Mouse (Mus musculus): ENCODE results near the gene Dab1. TPM values are rescaled to one million over a fixed set of nuclear protein-coding genes. Genes with fewer than 3 reads are reported as not detected.

Dab1 gene
- polyA plus RNA-seq, 1 experiment from 2014 or later: 195 TPM

GRCm38 (mm10) chr4:104746500-104746899 lies 1127.3 kb downstream of the Dab1 start:
- Histone ChIP-seq H3K9me3 (ENCODE audit: control insufficient read depth, low read length) (no peaks in the 10 kb centered on the region), H3K9ac (replicated peaks; ENCODE audit: low read depth, low read length) (no peak overlapping the region), H3K4me1 (replicated peaks; ENCODE audit: control insufficient read depth, insufficient read depth, low read length) (peaks cover 6% of the 10 kb centered on the region), H3K27ac (ENCODE audit: low read length) (no peak overlapping the region), H3K36me3 (ENCODE audit: control insufficient read depth, insufficient read depth) (peaks cover 3% of the 10 kb centered on the region; the same call in 1 of the 2 replicates), H3K4me2 (ENCODE audit: low read length) (no peak overlapping the region), H3K27me3 (replicated peaks; ENCODE audit: control insufficient read depth, insufficient read depth, low read length) (no peaks in the 10 kb centered on the region), H3K4me3 (replicated peaks; ENCODE audit: low read length) (no peak overlapping the region)
- ATAC-seq: no peak; the same call in 1 of the 2 replicates
- WGBS: 47% methylated on average over 6 of the region's 6 CpGs

DNA sequence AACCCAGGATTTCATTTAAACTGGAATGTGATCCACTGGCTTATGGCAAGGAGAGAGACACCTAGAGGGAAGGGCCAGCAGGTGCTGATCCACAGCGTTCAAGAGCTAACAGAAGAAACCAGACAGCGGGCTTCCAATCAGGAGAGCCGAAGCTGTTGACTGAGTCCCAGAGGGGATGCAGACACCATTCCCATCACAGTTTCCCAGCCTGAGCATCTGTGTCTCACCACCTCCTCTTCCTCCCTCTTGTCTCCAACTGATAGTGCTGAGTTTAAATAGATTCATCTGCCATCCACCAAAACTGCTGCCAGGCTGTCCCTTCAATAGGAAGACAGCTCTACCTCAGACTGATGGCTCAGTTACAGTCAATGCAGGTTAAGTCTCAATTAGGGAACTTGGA lies 1134.9 kb downstream of the Dab1 start:
- Histone ChIP-seq H3K4me1 (replicated peaks; ENCODE audit: control insufficient read depth, insufficient read depth, low read length) (no peaks in the 10 kb centered on the region), H3K4me3 (replicated peaks; ENCODE audit: low read length) (no peak overlapping the region), H3K27me3 (replicated peaks; ENCODE audit: control insufficient read depth, insufficient read depth, low read length) (no peaks in the 10 kb centered on the region), H3K4me2 (ENCODE audit: low read length) (no peak overlapping the region), H3K9ac (replicated peaks; ENCODE audit: low read depth, low read length) (no peak overlapping the region), H3K9me3 (ENCODE audit: control insufficient read depth, low read length) (no peaks in the 10 kb centered on the region), H3K36me3 (ENCODE audit: control insufficient read depth, insufficient read depth) (no peaks in the 10 kb centered on the region), H3K27ac (ENCODE audit: low read length) (no peak overlapping the region)
- ATAC-seq: no peak
- WGBS: 71% methylated on average over 3 of the region's 3 CpGs

DNA sequence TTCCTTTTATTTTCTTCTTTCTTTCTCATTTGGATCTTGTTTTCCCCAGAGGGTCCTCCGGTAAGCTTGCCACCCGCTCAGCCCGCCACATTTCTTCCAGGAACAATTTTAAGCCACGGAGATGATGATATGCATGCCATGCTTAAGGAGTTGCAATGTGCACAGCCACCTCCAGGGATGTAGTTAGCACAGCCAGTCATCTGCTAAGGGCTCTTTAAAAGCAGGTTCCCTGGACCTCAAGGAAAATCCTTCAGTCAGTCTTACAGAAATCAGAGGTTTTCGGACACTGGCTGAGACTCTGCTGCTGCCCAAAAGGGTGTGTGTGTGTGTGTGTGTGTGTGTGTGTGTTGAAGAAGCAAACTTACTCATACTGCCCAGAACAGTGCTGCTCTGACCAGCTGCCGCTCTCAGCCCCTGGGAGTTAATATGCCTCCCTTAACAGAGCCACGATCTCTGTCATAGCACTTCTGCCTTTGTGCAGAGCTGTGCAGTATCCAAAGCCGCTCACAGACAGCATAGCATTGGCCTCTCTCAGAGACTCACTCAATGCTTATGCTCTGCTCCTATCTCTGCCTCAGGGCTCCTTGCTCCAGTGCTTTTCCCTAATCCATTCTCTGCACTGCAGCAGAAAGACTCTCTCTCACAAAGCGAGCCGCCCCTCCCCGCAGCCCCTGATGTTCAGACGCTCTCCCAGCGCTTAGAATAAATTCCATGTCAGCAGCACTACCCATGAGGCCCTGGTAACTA lies 1141.9 kb downstream of the Dab1 start:
- WGBS: 47% methylated on average over 13 of the region's 13 CpGs
- no peak overlapping the region for H3K4me2 ChIP-seq (ENCODE audit: low read length)
- H3K36me3 ChIP-seq (ENCODE audit: control insufficient read depth, insufficient read depth): no peaks in the 10 kb centered on the region
- H3K9ac ChIP-seq (replicated peaks; ENCODE audit: low read depth, low read length): no peak overlapping the region; the same call in 1 of the 2 replicates
- peak; percentile 76 for ATAC-seq
- H3K27ac ChIP-seq (ENCODE audit: low read length): no peak overlapping the region
- H3K9me3 ChIP-seq (ENCODE audit: control insufficient read depth, low read length): no peaks in the 10 kb centered on the region
- H3K27me3 ChIP-seq (replicated peaks; ENCODE audit: control insufficient read depth, insufficient read depth, low read length): no peaks in the 10 kb centered on the region
- peaks cover 7% of the 10 kb centered on the region; the same call in 1 of the 2 replicates for H3K4me1 ChIP-seq (replicated peaks; ENCODE audit: control insufficient read depth, insufficient read depth, low read length)
- no peak overlapping the region for H3K4me3 ChIP-seq (replicated peaks; ENCODE audit: low read length)

- no peak within 1 kb of the TSS for H3K27ac ChIP-seq (ENCODE audit: low read length)
- H3K4me1 ChIP-seq (replicated peaks; ENCODE audit: control insufficient read depth, insufficient read depth, low read length): peaks cover 14% of the 10 kb centered on the region
- ATAC-seq: no peak
- no peaks in the 10 kb centered on the region for H3K36me3 ChIP-seq (ENCODE audit: control insufficient read depth, insufficient read depth)
- no peak within 1 kb of the TSS for H3K4me2 ChIP-seq (ENCODE audit: low read length)
- WGBS: 96% methylated on average over 8 of the region's 8 CpGs
- no peaks in the 10 kb centered on the region for H3K27me3 ChIP-seq (replicated peaks; ENCODE audit: control insufficient read depth, insufficient read depth, low read length)
- H3K9me3 ChIP-seq (ENCODE audit: control insufficient read depth, low read length): no peaks in the 10 kb centered on the region
- H3K4me3 ChIP-seq (replicated peaks; ENCODE audit: low read length): no peak within 1 kb of the TSS
- H3K9ac ChIP-seq (replicated peaks; ENCODE audit: low read depth, low read length): no peak within 1 kb of the TSS
Observed at GRCm38 (mm10) chr4:104766065-104766464, 1146.9 kb downstream of the Dab1 start, which contains the start of gene C8b. TSS of gene C8b (plus strand) at chr4:104766317.

DNA sequence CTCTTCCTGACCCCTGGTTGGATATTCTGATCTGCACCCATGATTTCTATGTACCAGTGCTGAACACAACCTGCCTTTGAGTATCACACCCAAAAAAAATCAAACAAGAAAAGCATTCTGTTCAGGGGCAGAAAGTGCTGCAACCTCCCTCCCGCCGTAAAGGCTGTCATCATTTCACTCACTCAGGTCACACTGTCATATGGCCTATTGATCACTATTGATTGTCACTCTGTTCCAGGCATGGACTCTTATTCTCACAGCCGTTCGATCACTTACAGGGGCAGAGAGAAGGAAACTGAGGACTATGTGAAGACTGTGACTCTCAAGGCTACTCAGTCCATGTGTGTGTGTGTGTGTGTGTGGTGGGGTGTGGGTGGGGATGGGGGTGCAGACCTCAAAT lies 1149.0 kb downstream of the Dab1 start:
- WGBS: 95% methylated on average over 4 of the region's 4 CpGs

GRCm38 (mm10) chr4:104769602-104770001 lies 1150.4 kb downstream of the Dab1 start:
- peak; percentile 43; the same call in 1 of the 2 replicates for ATAC-seq
- Histone ChIP-seq H3K27me3 (replicated peaks; ENCODE audit: control insufficient read depth, insufficient read depth, low read length) (no peaks in the 10 kb centered on the region), H3K36me3 (ENCODE audit: control insufficient read depth, insufficient read depth) (no peaks in the 10 kb centered on the region), H3K9ac (replicated peaks; ENCODE audit: low read depth, low read length) (no peak overlapping the region), H3K27ac (ENCODE audit: low read length) (no peak overlapping the region), H3K4me3 (replicated peaks; ENCODE audit: low read length) (no peak overlapping the region), H3K4me1 (replicated peaks; ENCODE audit: control insufficient read depth, insufficient read depth, low read length) (peaks cover 8% of the 10 kb centered on the region; the same call in 1 of the 2 replicates), H3K4me2 (ENCODE audit: low read length) (0 out of 2 replicates have a peak overlapping the region, but pooled peaks have one; percentile 14), H3K9me3 (ENCODE audit: control insufficient read depth, low read length) (no peaks in the 10 kb centered on the region)
- WGBS: 35% methylated on average over 8 of the region's 8 CpGs

More for the DNA sequence above, 1149.0 kb downstream of the Dab1 start:
- Histone ChIP-seq H3K9ac (replicated peaks; ENCODE audit: low read depth, low read length) (no peak overlapping the region), H3K4me1 (replicated peaks; ENCODE audit: control insufficient read depth, insufficient read depth, low read length) (peaks cover 8% of the 10 kb centered on the region; the same call in 1 of the 2 replicates), H3K27me3 (replicated peaks; ENCODE audit: control insufficient read depth, insufficient read depth, low read length) (no peaks in the 10 kb centered on the region), H3K36me3 (ENCODE audit: control insufficient read depth, insufficient read depth) (no peaks in the 10 kb centered on the region), H3K4me2 (ENCODE audit: low read length) (no peak overlapping the region), H3K9me3 (ENCODE audit: control insufficient read depth, low read length) (no peaks in the 10 kb centered on the region), H3K4me3 (replicated peaks; ENCODE audit: low read length) (no peak overlapping the region), H3K27ac (ENCODE audit: low read length) (no peak overlapping the region)
- ATAC-seq: no peak

GRCm38 (mm10) chr4:104770331-104770730 lies 1151.2 kb downstream of the Dab1 start:
- no peaks in the 10 kb centered on the region for H3K36me3 ChIP-seq (ENCODE audit: control insufficient read depth, insufficient read depth)
- no peak overlapping the region for H3K27ac ChIP-seq (ENCODE audit: low read length)
- H3K9me3 ChIP-seq (ENCODE audit: control insufficient read depth, low read length): no peaks in the 10 kb centered on the region
- ATAC-seq: no peak
- H3K4me3 ChIP-seq (replicated peaks; ENCODE audit: low read length): no peak overlapping the region
- H3K27me3 ChIP-seq (replicated peaks; ENCODE audit: control insufficient read depth, insufficient read depth, low read length): no peaks in the 10 kb centered on the region
- peaks cover 8% of the 10 kb centered on the region; the same call in 1 of the 2 replicates for H3K4me1 ChIP-seq (replicated peaks; ENCODE audit: control insufficient read depth, insufficient read depth, low read length)
- WGBS: 34% methylated on average over 4 of the region's 4 CpGs
- no peak overlapping the region for H3K4me2 ChIP-seq (ENCODE audit: low read length)
- H3K9ac ChIP-seq (replicated peaks; ENCODE audit: low read depth, low read length): no peak overlapping the region

DNA sequence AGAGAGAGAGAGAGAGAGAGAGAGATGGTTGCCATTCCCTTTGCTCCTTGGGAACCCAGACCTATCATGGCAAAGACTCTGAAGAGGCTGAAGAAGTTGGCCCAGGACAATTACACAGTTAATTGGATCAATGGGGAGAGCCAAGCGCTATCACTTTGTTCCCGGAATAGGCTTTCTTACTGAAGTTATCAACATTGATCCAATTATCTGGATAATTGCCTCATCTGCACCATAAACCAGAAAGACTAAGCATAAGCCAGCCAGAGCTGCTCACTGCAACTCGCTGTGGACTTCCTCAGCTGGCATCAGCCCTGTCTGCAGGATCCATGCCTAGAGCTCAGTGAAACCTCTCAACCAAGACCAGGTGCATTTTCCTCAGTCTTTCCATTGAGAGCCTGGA lies 1156.4 kb downstream of the Dab1 start:
- no peak for ATAC-seq
- no peak overlapping the region for H3K4me2 ChIP-seq (ENCODE audit: low read length)
- no peak overlapping the region for H3K9ac ChIP-seq (replicated peaks; ENCODE audit: low read depth, low read length)
- no peaks in the 10 kb centered on the region for H3K4me1 ChIP-seq (replicated peaks; ENCODE audit: control insufficient read depth, insufficient read depth, low read length)
- H3K36me3 ChIP-seq (ENCODE audit: control insufficient read depth, insufficient read depth): no peaks in the 10 kb centered on the region
- H3K9me3 ChIP-seq (ENCODE audit: control insufficient read depth, low read length): no peaks in the 10 kb centered on the region
- H3K27ac ChIP-seq (ENCODE audit: low read length): no peak overlapping the region
- H3K27me3 ChIP-seq (replicated peaks; ENCODE audit: control insufficient read depth, insufficient read depth, low read length): no peaks in the 10 kb centered on the region
- H3K4me3 ChIP-seq (replicated peaks; ENCODE audit: low read length): no peak overlapping the region
- WGBS: 19% methylated on average over 3 of the region's 3 CpGs

DNA sequence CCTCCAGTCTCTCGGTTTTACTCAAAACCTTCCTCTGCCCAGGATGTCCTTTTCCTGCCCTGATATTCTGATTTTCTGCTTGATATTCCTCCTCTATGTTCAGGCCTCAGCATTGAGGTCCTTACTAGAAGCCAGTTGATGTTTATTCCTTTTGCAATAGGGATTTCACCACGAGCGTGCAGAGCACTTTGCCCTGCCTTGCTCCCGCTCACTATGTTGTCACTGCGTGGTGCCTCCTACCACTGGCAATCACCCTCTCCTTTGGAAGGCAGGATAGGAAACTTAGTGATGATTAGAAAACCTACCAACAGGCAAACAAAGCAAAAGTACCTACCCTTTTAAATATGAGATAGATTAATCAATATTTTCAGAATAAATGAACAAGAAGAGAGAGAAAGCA lies 1160.3 kb downstream of the Dab1 start:
- no peaks in the 10 kb centered on the region for H3K4me1 ChIP-seq (replicated peaks; ENCODE audit: control insufficient read depth, insufficient read depth, low read length)
- H3K4me3 ChIP-seq (replicated peaks; ENCODE audit: low read length): no peak overlapping the region
- no peaks in the 10 kb centered on the region for H3K27me3 ChIP-seq (replicated peaks; ENCODE audit: control insufficient read depth, insufficient read depth, low read length)
- no peak overlapping the region for H3K4me2 ChIP-seq (ENCODE audit: low read length)
- ATAC-seq: no peak
- no peak overlapping the region for H3K9ac ChIP-seq (replicated peaks; ENCODE audit: low read depth, low read length)
- H3K36me3 ChIP-seq (ENCODE audit: control insufficient read depth, insufficient read depth): no peaks in the 10 kb centered on the region
- 89% methylated on average over 5 of the region's 5 CpGs for WGBS
- H3K9me3 ChIP-seq (ENCODE audit: control insufficient read depth, low read length): no peaks in the 10 kb centered on the region
- H3K27ac ChIP-seq (ENCODE audit: low read length): no peak overlapping the region

Measured in forebrain, embryonic 16.5 days (tissue).